2 mouse cellular contexts compared by ENCODE assay signal in the genomic region with DNA sequence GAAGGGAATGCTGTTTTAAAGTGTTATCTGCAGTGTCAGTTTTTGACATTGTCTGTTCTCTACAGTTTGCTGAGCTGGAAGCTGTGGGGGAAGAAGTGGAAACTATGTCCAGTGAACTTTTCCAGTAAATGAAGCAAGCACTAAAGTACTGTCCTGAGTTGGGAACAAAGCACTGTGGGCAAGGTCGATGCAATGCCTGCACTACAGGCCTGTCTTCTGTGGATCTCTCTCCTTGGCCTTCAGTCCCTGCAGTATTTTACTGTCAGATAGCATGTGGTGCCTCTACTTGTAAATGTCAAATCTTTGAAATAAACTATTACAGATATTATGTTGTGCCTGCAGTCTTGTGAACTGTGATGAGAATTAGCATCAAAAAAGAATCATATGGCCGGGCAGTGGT.
A peak's percentile ranks its signal among the peaks of the same experiment; 100 is the strongest.
TF ChIP-seq lines count a peak whose summit lies in the region.

No protein-coding gene starts in this region.

TF ChIP-seq in CH12.LX, 34 proteins besides CTCF, POLR2A, EP300 and RAD21:
- TF ChIP-seq POLR2AphosphoS2 (IDR thresholded peaks at IDR 0.05; ENCODE audit: low read depth, low read length) (0 out of 2 replicates have a peak, but pooled peaks have one; percentile 23), ZMIZ1 (IDR thresholded peaks at IDR 0.05; ENCODE audit: low read depth, low read length) (0 out of 2 replicates have a peak, but pooled peaks have one; percentile 26), NRF1 (IDR thresholded peaks at IDR 0.05; ENCODE audit: low read depth, low read length) (no peak)

TF ChIP-seq in MEL, 35 proteins besides CTCF, POLR2A, EP300 and RAD21:
- TF ChIP-seq SIN3A (IDR thresholded peaks at IDR 0.05; ENCODE audit: low read length) (no peak), ELF1 (IDR thresholded peaks at IDR 0.05; ENCODE audit: low read depth, low read length) (no peak), USF1 (IDR thresholded peaks at IDR 0.05; ENCODE audit: low read depth, low read length) (no peak), RCOR1 (IDR thresholded peaks at IDR 0.05; ENCODE audit: low read depth, low read length) (no peak), ZKSCAN1 (IDR thresholded peaks at IDR 0.05; ENCODE audit: low read depth, low read length) (no peak), UBTF (IDR thresholded peaks at IDR 0.05; ENCODE audit: borderline replicate concordance, insufficient read depth, low read depth, low read length) (no peak), SMC3 (IDR thresholded peaks at IDR 0.05; ENCODE audit: low read depth, low read length) (no peak), CHD2 (IDR thresholded peaks at IDR 0.05; ENCODE audit: low read length) (no peak), USF2 (IDR thresholded peaks at IDR 0.05; ENCODE audit: borderline replicate concordance in 1 of 2, insufficient read depth in 1 of 2, low read depth in 1 of 2, low read length in 2 of 2) (no peak), BHLHE40 (IDR thresholded peaks at IDR 0.05; ENCODE audit: borderline replicate concordance, low read depth, low read length) (no peak), ZC3H11A (IDR thresholded peaks at IDR 0.05; ENCODE audit: low read depth, low read length) (no peak), ETS1 (IDR thresholded peaks at IDR 0.05; ENCODE audit: low read depth, low read length) (no peak), GABPA (IDR thresholded peaks at IDR 0.05; ENCODE audit: low read depth, low read length) (no peak), MAZ (IDR thresholded peaks at IDR 0.05; ENCODE audit: low read depth, low read length) (no peak), JUND (IDR thresholded peaks at IDR 0.05; ENCODE audit: low read depth, low read length) (no peak), ZNF384 (IDR thresholded peaks at IDR 0.05; ENCODE audit: low read depth, low read length) (no peak), POLR2AphosphoS2 (IDR thresholded peaks at IDR 0.05; ENCODE audit: low read length) (no peak; the same call in 1 of the 2 replicates), TBP (IDR thresholded peaks at IDR 0.05; ENCODE audit: low read depth, low read length) (no peak)
